Mouse (Mus musculus) G1E (cell line): Measurements from ENCODE around the gene Glcci1.

ENCODE experiments used
- CTCF ChIP-seq: IDR thresholded peaks from 2 replicates; pipeline ENCODE4 v1.5.1; 2012; ENCODE audit warnings: low read depth, low read length, inconsistent platforms, mixed read lengths
- GATA1 ChIP-seq: IDR thresholded peaks from 2 replicates; pipeline ENCODE4 v1.6.1; 2012; ENCODE audit warnings: borderline replicate concordance, low read length, inconsistent platforms, mixed read lengths

- TF ChIP-seq CTCF (no peak), GATA1 (no peak)
Measured at GRCm38 (mm10) chr6:8465388-8465787, 44.0 kb upstream of the Glcci1 start.
